16 mouse cellular contexts compared by ENCODE assay signal in genomic region chr10:62461321-62461720, GRCm38 (mm10). TPM values are rescaled to one million over a fixed set of nuclear protein-coding genes. Genes with fewer than 3 reads are reported as not detected.
"Had no signal": no experiment of that assay in that cellular context is flagged by ENCODE, and none has a peak within 500 bp of the region (broad histone marks: within the 10 kb centered on the region; RNA-seq: fewer than 3 reads in every experiment).

No protein-coding gene starts in this region.

- DNase-seq: left cerebral cortex, postnatal 4 days; liver; liver, embryonic 13.5 days; liver, postnatal 0 days; lung, adult 18-20 months; lung, adult 2 months; lung, embryonic 14.5 days; lung, postnatal 10 days; lung, postnatal 14 days; lung, postnatal 36 days; lung, postnatal 4 days; midbrain, embryonic 14.5 days had no signal

RNA-seq across cellular contexts. Expression of gene 4930507D05Rik, which starts 12.0 kb away (rescaled TPM):
- total RNA-seq: megakaryocyte, adult 5-6 weeks; monocyte, adult 5-6 weeks had no signal

RNA-seq across cellular contexts. Expression of gene Hkdc1, which starts 39.0 kb away (rescaled TPM):
- total RNA-seq: megakaryocyte progenitor cell, adult 5-6 weeks; megakaryocyte, adult 5-6 weeks; megakaryocyte-erythroid progenitor cell, adult 5-6 weeks; monocyte, adult 5-6 weeks had no signal
